Comparison of ENCODE assay signal across 23 mouse cellular contexts in the genomic region with DNA sequence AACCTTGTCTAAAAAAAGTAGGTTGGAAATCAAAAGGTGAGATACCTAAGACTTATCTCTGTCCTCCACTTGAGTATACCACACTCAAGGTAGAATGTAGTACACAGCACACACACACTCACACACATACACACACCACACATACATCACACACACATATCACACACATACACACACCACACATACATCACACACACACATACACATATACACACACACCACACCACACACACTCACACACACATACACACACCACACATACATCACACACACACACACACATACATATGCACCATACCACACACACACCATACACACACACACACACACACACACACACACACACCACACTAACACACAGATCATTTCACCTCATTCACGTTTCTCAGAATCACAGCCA. TPM values are rescaled to one million over a fixed set of nuclear protein-coding genes. Genes with fewer than 3 reads are reported as not detected.
"Had no signal": no experiment of that assay in that cellular context is flagged by ENCODE, and none has a peak within 500 bp of the region (broad histone marks: within the 10 kb centered on the region; RNA-seq: fewer than 3 reads in every experiment).

No protein-coding gene starts in this region.

- H3K36me3 ChIP-seq: limb, embryonic 10.5 days; limb, embryonic 13.5 days; liver, embryonic 12.5 days; liver, embryonic 15.5 days; neural tube, embryonic 13.5 days; stomach, embryonic 15.5 days had no signal

- H3K27ac ChIP-seq: kidney, postnatal 0 days; layer of hippocampus, adult 2 months; limb, embryonic 10.5 days; limb, embryonic 13.5 days; liver, embryonic 12.5 days; liver, embryonic 15.5 days; macrophage; neural tube, embryonic 13.5 days; stomach, embryonic 15.5 days had no signal

- ATAC-seq: liver, embryonic 12.5 days had no signal

- H3K4me2 ChIP-seq: limb, embryonic 13.5 days; liver, embryonic 12.5 days; liver, embryonic 15.5 days; neural tube, embryonic 13.5 days; stomach, embryonic 15.5 days had no signal

- H3K9ac ChIP-seq: limb, embryonic 13.5 days; liver, embryonic 12.5 days; liver, embryonic 15.5 days; neural tube, embryonic 13.5 days; stomach, embryonic 15.5 days had no signal

- H3K4me3 ChIP-seq: layer of hippocampus, adult 2 months; limb, embryonic 10.5 days; limb, embryonic 13.5 days; liver, embryonic 12.5 days; liver, embryonic 15.5 days; myocyte; neural tube, embryonic 13.5 days; stomach, embryonic 15.5 days had no signal

- H3K9me3 ChIP-seq: limb, embryonic 10.5 days; limb, embryonic 13.5 days; liver, embryonic 12.5 days; liver, embryonic 15.5 days; neural tube, embryonic 13.5 days; stomach, embryonic 15.5 days had no signal

- H3K27me3 ChIP-seq: stomach, embryonic 15.5 days had no signal

- DNase-seq: kidney, adult 2 months; layer of hippocampus, adult 9-11 months; liver; lung, adult 18-20 months; retina, postnatal 1 day; right cerebral cortex, postnatal 25 days; spleen, adult 18-20 months; thymus, adult 2 months; thymus, postnatal 14 days; thymus, postnatal 4 days had no signal

RNA-seq across cellular contexts. Expression of a gene that starts 2.8 kb away (rescaled TPM):
- total RNA-seq: megakaryocyte, adult 5-6 weeks; monocyte, adult 5-6 weeks; neutrophil, adult 5-6 weeks had no signal
- polyA plus RNA-seq: macrophage had no signal
